Mouse (Mus musculus) kidney, adult 18-20 months (tissue): Measurements from ENCODE around the gene Theg.

Experiments
- DNase-seq: peaks from one replicate; pipeline ENCODE4 v3.0.0; 2021

Gene Theg

DNA sequence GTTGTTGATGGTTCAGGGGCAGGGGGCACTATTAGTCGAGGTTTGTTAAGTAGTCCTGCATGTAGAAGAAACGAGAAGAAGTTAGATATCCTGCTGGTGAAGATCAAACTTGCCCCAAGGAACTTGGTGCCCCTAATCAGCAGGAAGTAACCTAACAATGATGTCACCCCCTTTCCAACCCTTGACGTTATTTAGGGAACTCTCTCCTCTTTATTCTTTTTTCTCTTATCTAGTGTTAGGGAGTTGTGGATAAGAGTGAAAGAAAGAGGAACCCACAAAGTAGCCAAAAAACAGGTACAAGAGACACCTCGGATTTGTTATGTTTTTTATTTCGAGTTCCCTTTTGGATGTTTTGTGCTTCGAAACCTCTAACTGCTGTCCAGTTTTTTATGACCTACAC, 7.0 kb upstream of the Theg start:
- no peak for DNase-seq

DNA sequence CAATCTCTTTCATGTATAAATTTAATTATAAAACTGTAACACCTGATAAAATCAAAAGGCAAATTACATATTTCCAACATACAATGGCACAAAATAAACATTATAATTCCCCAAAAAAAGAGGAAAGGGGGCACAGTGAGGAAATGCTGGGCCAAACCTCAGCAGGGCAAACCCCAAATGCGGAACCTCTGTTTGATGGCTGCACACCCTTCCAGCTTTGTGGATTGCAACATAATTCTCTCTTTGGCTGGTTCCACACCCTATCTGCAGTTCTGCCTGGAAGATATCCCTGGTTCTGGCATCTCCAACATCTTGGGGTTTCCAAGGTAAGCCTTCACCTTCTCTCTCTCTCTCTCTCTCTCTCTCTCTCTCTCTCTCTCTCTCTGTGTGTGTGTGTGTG, 3.6 kb upstream of the Theg start:
- DNase-seq, result no peak

DNA sequence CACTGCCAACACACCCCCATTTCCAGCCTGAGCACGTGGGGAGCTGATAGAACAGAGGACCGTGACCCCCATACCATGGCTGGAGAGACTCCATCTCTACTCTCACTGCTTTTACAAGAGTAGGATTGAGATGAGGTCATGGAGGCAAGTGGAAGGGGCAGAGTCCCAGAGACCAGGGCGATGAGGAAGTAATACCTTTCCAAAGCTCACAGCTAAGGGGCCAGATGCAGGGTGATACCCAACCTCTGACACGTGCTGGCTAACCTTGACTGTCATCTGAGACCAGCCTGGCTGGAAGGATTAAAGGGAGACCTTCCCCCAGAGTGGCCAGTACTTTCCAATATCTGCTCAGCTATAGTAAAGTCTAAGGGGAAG, 608 bp upstream of the Theg start:
- DNase-seq, result no peak

DNA sequence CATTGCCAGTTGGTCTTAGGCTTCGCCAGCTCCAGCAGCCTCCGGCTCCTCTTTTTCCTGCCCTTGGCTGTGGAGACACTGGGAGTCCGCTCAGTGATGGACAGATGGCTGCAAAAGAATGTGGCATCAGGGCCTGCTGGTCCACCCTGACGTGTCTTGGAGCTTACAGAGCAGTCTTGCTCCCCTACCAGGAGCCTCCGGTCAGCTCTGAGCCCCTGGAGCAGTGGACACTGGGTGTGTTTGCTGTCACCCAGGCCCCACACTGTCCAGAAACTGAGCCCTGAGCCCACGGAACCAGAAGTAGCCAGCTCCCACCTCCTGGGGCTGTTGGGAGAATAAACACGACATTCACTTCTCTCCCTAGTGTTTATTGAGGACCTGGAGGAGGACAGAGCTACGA, 888 bp downstream of the Theg start:
- DNase-seq, result no peak

DNA sequence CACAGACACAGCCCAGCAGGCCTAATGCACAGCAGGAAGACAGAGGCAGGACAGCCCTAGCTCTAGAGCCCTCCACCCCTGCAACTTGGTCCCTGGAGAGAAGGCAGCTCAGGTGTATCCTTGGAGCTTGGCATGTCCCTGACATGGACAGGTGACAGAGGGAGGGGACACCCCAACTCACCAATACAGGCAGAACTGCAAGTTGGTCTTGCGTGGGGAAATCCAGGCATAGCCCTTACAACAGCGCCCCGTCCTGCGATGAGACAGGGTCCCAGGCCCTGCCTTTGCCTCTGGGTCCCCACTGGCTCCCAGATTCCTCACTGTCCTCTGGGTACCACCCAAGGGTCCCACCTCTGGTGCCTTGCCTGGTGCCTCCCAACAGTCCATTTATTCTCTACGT, 1.4 kb downstream of the Theg start:
- no peak for DNase-seq

DNA sequence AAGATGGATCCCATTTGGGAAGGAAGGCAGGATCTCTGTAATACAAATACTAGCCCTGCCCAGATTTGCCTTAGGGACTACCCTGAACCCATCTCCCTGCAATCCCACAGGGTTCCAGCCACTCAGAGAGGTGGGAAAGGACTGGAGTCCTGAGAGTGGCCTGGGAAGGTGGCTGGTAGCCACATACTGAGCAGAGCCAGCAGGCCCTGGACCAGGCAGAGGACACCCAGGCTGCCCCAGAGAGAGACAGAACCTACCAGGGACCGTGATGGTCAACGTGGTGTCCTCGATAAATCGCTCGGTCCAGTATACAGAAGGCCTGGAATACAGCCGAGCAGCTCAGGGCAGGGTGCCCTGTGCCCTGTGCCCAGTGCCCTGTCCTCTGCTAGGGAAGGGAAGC, 2.0 kb downstream of the Theg start:
- no peak for DNase-seq

DNA sequence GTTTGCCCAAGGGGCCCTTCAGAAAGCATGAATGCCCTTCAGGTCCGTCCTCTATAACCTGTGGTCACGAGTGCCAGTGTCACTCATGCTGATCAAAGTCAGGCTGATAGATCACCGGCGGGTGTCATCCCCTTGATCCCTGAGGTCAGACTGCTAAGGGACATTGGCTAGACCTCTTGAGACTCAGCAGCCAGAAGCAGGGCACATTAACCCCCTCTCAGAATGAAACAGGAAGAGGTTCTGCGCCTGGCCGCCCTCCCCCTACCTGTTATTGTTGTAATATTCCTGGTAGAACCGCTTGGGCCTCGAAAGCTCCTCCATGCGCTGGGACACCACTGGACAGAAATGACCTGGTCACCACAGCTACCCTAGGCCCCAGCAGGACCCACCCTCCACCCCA, 2.7 kb downstream of the Theg start:
- DNase-seq, result no peak

DNA sequence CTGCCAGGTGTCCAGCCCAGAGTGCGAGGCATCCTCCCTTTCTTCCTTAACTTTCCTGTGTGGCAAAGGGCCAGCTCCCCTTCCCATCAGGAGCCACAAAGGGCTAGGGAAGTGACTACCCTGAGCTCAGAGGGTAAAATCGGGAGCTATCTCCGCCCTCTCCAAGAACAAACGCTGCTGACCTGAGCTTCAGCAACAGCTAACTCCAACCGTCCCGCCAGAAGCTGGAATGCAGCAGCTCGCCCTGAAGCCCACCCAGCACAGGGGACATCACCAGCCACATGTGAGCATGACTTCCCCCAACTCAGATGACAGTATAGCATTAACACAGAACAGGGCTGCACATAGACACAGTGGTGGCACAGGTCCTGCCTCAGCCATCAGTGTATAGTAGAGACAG, 3.1 kb downstream of the Theg start:
- no peak for DNase-seq

DNA sequence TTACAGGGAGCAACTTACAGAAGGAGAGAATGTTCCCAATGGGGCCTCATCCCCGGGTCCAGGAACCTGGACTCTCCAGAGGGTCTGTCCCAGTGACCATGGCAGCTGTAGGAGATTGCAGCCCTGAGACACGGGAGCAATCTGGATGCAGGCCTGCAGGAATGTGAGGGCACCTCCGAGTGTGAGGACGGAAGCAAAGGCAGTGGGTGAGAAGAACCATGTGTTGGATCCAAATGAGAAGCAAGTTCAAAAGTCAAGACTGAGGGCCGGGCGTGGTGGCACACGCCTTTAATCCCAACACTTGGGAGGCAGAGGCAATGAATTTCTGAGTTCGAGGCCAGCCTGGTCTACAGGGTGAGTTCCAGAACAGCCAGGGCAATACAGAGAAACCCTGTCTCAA, 5.6 kb downstream of the Theg start:
- DNase-seq, result no peak

DNA sequence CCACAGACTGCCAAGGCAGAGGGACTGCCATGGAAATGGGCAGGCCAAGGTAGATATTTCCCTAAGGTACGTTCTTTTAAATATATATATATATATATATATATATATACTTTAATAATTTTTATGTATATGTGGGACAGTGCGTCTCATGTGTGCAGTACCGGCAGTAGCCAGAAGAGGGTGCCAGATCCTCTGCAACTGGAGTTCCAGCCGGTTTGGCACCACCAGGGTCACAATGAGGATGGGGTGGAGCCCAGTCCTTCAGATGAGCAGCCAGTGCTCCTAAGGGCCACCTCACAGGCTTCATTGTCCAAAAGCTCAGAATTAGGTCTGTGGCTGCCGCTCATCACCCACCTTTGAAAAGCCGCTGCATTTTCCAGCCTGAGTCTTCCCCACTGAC, 6.3 kb downstream of the Theg start:
- peak; percentile 32 for DNase-seq

DNA sequence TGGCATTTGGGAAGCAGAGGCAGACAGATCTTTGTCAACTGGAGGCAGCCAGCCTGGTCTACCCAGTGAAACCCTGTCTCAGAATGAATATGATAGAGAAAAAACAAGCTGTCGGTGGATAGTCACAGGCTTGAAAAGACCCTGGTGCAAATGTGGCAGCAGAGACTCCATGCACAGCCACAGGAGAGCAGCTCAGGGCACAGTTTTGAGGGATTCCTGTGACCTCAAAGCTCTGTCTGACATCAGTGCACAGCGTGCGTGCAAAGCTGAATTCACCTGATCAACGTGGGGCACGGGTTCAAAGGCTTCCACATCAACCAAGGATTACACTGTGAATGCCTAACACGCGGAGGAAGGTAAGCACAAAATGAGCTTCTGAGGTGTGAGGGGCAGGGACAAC, 6.8 kb downstream of the Theg start:
- no peak for DNase-seq

DNA sequence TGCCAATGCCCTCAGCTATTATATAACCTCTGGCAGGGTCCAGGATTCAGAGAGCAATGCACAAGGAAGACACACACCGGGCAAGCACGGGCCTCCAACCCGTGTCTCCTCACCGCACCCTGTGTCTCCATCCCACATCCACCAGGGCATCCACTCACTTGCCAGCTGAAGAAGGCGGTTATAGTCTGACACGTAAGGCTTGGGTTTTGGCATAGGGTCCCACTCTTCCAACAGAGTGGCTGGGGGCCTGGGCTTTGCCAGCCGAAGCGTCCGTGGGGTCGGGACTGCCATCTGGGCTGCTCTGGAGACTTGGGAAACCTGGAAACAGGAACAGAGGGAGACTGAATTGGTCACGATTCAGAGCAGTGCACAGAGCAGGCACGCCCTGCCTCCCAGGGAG, 7.3 kb downstream of the Theg start:
- DNase-seq, result no peak

DNA sequence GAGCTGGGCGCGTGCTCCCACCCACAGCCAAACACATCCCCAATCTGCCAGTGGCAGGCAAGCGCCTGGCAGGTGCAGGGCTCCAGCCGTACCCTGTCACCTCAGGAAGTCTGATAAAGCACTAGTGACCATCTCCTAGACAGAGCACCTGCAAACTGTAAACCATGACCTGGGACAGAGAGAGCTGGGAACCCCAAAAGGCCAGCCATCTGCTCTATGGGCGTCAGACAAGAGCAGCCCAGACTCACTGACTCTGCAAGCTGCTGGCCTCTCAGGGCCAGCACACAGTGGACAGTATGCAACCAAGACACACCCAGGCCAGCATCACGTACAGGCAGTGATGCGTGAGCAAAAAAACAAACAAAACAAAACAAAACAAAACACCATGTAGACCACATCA, 8.2 kb downstream of the Theg start:
- DNase-seq, result no peak

DNA sequence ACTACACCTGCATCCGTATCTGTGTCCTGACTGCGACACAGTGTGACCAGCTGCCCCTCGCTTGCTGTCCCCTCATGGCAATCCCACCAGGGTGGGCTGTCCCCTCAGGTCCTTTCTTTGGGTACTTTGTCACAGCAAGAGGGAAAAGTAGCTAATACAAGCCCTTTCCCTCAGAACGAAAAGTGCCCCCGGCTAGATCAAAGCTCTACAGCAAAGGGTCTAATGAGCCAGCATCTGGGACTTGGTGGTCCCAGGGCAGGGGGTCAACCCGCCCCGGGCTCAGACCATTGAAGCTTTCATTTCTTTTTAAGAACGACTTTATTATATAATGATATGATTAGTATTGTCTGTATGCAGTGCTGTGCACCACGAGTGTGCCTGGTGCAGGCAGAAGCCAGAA, 8.9 kb downstream of the Theg start:
- no peak for DNase-seq

DNA sequence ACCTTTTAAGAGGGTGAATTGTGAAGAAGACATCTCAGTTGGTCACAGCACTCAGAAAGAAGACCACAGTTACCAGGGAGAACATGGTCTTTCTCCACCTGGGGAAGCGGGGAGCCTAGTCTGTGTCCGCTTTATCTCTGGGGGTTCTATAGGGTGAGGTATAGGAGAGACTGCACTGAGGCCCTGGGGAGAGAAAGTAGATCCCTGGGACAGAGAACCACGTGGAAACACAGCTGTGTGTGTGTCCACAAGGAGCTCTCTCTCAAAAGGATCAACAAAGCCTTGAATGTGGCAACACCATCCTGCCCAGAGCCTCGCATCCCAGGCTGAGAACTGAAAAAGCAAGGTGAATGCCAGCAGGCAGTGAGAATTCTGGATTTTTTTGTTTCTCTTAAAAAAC, 9.8 kb downstream of the Theg start:
- no peak for DNase-seq

DNA sequence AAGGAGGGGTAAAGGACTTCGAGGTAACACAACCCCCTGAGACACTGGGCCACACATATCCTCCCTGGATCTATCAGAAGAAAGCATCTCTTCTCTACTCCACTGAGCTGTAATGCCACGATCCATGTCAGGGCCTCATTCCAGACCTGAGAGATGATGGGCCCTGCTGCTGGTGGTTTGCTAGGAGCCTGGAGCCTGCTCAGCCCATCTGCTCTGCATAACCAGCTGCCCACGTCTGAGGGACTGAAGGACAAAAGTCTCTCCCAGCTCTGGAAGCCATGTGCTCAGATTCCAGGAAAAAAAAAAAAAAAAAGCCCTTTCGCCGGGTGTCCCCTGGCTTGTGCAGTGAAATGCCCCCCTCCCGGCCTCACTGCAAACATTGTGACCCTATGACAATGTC, 11.4 kb downstream of the Theg start:
- no peak for DNase-seq

DNA sequence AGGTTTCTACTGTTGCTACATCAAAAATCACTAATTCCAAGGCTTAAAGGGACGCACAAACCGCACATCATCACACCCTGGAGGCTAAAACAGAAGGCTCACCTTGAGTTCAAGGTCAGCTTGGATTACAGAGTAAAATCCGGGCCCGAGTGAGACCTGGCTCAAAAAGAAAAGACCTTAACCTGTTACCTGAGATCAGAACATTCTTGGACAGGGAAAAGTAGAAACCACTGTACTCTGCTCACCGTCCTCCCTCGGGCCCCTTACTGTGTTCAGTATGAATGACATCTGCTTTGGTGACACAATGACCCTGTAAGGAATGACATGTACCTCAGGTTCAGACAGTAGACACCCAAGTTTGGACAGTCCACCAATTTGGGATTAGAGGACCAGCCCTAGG, 12.3 kb downstream of the Theg start:
- DNase-seq, result no peak

DNA sequence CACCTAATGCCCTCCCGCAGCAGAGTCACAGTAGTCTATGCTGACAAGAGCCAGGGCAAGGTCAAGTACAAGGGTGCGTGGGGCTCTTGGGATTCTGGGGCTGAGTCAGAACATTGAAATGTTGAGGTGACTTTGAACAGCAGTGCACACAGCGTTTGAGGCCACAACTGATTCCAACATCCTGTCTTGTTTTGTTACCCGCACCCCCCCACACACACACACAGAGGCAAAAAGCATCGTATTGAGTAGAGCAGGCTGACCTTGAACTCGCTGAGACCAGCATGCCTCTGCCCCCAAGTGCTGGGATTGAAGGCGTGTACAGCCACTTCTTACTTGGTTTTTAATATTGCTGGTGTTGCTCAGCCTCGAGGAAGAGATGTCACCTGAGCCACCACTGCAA, 12.8 kb downstream of the Theg start:
- no peak for DNase-seq

DNA sequence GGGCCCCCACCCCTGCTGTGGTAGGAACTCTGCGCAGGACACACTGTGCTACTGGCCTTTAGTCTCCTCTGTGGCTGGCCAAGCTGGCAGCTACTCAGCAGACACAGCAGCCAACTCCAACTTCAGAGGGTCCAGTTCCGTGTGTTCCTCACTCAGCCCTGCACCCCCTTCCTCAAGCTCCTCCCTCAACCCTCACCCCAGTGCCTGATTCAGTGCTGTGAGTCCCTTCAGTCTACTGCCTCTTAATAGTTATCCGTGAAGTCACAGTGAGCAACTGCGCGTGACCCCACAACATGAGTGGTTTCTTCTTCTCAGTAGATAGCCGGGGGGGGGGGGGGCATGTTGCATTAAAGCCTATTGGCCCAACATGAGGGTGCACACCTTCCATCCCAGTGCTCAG, 13.5 kb downstream of the Theg start:
- no peak for DNase-seq

DNA sequence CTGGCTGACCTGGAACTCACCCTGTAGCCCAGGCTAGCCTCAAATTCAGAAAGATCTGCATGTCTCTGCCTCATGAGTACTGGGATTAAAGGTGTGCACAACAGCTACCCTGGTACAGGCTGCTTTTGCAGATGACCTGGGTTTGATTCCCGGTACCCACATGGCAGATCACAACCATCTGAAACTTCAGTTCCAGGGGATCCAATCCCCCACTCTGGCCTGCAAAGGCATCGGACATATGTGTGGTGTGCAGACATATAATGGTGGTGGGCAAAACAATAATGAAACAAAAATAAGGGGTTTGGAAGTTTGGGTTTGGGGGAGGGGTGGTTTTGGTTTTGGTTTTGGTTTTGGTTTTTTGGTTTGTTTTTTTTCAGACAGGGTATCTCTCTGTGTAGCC, 15.8 kb downstream of the Theg start:
- no peak for DNase-seq

DNA sequence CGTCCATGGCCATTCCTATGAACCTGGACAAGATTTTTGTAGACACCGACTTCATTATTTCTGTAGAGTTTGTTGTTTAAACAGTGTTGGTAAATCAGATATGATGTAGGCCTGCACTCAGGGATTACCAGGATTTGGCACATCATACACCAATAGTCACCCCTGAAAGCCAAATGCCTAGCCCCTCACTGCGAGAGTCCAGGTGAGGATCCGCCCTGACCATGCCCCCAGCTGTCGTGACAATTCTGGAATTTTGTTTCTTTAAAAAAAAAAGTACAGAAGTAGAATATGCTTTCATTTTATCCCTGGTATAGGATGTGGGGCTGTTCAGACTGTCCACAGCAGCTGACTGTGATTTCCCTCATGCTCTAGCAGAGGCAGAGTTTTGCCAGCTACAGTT, 17.2 kb downstream of the Theg start:
- DNase-seq, result no peak

DNA sequence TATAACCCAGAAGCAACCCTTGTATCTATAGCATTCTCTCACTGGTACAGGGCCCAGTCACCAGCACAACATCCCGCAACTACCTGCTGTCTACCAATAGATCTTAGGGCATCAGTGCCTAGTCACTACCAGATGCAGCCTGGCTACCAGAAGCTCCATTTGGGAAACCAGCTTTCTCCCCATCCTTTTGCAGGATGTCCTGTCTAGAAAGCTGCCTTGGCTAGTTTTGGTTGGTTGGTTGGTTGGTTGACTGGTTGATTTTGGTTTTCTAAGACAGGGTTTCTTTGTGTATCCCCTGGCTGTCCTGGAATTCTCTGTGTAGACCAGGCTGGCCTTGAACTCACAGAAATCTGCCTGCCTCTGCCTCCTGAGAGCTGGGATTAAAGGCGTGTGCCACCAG, 27.4 kb downstream of the Theg start:
- no peak for DNase-seq

DNA sequence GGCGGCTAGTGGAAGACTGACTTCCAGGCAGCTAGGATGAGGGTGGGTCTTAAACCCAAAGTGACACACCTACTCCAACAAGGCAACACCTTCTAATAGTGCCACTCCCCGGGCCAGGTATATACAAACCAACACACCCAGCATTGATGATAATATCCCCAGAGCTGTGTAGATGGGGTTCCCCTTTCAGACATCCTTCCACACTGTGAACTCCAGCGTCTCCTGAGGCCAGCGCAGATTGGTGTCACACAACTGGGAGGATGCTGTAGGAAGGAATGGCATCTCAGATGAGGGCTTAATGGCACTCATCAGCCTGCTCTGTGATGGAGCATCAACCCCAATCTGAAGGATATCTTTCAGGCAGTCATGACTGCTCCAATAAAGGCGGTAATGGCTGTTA, 29.6 kb downstream of the Theg start:
- DNase-seq, result no peak

DNA sequence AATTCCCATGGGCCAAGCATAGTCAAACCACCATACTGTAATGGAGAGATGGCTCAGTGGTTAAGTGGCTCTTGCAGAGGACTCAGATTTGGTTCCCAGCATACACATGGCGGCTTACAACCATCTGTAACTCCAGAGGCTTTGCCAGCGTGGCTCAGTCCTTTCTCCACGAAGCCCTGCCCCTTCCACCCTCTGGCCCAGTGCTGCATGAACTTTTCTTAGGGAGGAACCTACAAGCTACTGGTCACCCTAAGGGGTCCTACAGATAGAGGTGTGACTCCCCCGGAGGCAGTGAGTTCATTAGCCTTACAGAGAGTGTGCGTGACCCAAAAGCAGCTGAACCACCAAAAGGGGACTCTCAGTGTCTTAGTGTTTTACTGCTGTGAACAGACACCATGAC, 30.2 kb downstream of the Theg start:
- DNase-seq, result no peak

DNA sequence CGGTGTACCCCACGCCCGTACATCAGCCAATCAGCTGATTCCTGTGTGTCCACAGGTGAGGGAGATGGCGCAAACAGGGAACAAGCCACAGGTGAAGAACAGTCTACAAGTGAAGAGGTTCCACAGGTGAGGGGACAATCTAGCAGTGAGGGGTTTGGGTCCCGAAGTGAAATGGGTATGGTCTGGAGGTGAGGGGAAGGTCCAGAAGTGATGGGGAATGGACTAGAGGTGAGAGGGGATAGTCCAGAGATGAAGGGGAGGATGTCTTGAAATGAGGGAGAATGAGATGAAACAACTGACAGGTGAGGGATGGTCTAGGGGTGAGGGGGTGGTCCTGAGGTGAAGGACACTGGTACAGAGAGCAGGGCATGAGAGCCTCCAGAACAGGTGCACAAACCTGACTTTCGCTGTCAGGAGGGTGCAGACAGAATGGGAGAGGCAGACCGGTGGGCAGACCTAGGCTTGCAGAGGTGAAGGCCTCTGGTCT, 31.9 kb downstream of the Theg start:
- DNase-seq, result no peak
